Mouse (Mus musculus): ENCODE measurements around the gene Slc34a1.
A peak's percentile ranks its signal among the peaks of the same experiment; 100 is the strongest.

The Slc34a1 gene

DNA sequence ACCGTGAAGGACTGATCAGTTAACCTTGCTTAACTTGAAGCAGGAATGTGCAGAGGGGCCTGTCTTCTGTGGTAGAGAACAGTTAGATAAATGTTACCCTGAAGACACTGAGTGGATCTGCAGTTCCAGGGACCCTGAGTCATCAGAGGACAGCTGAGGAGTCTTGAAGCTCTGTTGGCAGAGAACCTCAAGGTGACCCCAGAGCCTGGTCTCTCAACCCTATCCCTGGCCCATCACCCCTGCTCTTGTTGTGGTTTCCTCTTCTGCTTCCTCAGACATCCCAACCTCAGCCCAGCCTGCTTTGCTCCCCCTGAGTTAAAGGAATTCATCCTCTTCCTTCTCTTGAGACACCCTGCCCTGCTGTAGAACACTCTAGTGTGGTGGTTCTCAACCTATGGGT lies at the start of gene Slc34a1:
Slc34a1 (plus strand) TSS at position 100 of the 400 bp plus-strand sequence.
- DNase-seq: no peak

DNA sequence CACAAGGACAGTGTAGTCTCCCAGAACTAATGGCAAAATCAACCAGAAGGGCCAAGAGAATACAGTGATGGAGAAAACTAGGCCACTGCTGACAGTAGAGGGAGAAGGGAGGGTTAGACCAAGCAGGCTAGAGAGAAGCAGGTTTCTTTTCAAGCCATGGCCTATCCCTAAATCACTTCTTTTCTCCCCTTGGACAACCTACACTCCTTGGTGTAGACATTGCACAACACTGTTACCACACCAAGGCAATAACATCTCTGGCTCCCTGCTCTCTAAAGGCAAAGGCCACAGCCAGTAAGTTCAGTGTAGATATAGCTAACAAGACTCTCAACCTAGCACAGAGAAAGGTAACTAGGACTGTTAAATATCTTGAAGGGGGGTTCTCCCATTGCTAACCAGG lies 36.8 kb upstream of the Slc34a1 start:
- peak; percentile 12 for DNase-seq

DNA sequence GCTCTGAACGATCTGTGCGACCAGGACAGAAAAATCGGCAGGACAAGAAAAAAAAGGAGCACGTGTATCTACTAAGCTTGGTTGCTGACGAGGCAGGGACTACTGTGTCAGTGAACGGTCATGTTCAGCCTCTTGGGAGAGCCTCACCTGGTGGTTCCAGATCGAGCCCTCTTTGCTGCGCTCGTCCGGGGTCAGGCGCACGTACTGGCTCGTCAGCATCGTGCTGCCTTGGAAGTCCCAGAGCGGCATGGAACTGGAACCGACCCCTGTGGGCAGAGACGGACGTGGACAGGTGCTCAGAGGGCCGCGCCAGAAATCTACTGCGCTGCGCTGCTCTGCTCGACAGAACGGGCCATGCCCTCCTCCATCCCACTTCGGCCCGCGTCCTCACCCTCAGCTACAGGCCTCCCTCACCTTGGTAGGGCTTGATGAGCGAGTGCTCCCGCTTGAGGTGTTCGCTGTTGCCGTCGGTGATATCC lies 36.0 kb upstream of the Slc34a1 start:
- DNase-seq: no peak

DNA sequence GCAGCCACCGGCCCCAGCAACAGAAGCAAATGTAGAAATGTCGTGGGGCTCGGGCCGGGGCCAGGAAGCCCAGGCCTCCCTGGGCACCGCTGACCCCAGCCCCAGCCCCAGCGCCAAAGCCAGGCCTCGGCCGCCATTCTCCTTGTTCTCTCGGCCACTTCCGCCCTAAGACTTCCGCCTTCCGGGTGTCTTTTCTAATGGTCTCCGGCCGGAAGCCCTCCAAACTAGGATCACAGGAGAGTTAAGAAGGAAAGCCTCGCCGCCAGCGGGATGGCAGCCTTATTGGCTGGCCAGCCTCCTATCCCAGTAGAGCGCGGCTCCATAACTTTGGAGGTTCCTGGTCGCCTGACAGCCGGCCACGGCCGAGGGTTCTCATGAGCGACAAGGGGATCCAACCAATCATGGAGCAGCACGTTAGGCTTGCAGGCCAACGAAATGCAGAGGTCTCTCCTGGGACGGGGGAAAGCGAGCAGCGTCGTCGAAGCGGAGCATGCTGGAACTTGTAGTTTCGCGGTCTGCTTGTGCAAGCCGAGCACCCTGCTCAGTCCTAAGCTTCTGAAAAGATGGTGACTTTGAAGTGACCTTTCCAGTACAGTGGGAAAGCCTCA lies 35.4 kb upstream of the Slc34a1 start, which contains the start of gene Lman2:
Lman2 (minus strand) TSS at position 331 of the 608 bp plus-strand sequence.
- DNase-seq: peak; percentile 98

DNA sequence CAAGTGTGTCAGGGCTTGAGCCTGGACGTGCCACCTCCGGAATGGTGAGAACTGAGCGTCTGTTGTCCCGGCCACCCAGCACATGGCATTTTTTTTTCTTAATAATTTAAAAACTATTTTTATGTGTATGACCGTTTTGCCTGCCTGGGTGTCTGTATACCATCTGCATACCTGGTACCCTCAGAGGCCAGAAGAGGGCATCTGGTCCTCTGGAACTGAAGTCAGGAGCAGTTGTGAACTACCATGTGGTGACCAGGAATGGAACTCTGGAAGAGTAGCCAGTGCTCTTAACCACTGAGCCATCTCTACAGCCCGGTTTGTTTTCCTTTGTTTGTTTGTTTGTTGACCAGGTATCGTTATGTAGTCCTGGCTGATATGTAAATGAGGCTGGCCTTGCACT lies 29.6 kb upstream of the Slc34a1 start:
- no peak for DNase-seq

DNA sequence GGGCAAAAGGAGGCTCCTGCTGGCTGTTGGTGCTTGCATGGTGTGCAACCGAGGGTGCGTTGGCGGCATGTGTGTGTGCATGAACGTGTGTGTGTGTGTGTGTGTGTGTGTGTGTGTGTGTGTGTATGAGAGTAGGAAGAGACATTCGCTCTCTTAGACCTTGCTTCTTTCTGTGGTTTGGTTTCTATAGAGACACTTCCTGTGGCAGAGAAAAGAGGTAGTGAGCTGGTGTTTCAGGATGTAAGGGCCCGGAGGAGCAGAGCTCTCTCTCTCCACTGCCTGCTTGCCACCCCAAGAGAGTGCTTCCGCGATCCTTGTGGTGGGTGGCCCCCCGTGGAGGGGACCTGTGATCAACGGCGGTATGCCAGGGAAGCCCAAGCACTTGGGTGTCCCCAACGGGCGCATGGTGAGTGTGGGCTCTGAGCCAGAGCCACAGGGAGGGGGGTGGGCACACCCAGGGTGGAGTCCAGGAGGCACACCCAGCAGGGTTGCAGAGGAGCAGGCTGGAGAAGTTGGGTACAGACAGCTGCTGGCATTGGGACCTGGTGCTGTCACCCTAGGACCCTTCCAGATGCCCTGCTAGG lies 28.4 kb upstream of the Slc34a1 start, which contains the start of gene Rgs14:
Rgs14 (plus strand) TSS at position 202 of the 584 bp plus-strand sequence.
- peak; percentile 73 for DNase-seq

DNA sequence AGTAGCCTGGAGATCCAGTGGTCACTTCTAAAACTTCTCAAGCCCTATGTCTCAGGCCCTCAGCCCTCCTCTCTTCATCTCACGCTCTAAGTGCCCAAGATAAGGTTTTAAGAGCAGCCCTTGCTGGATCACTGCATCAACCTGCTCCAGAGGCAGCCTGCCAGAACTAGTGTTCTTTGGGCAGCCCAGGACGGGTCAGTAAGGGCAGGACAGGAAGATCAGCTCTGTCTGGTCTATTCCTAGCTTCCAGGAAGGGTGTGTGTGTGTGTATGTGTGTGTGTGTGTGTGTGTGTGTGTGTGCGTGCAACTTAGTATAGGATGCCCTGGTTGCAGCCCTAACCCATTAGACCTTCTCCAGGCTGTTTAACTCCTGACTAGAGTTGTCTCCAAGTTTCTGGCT lies 27.8 kb upstream of the Slc34a1 start:
- peak; percentile 40 for DNase-seq

DNA sequence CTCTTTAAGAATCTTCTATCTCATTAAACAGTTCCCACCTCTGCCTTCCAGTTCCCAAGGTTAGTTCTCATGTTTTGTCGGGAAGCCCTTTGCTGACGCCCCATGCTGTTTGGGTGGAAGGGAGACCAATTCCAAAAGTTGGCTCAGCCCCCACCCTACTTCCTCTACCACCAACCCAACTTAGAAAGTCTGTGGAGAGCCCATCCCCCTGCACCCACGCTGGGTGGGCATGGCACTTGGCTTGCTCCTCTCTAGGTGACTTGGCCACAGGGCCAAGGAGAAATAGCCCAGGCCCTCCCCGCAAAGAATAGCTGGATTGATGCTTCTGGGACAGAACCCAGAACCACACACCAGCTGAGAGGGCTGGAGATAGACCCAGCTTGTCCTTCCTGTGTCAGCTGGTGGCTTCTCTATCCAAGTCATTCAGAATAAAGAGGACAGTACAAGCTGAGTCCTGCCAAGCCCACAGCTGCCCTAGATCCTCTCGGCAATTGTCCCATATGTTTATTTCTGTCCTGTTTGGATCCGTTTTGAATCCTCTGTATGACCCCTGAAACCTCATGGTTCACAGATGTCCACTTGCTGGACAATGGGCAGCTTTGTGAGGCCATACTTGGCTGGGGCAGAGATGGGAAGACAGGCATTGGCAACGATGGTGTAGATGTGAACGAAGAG lies 26.8 kb upstream of the Slc34a1 start:
- DNase-seq: no peak

DNA sequence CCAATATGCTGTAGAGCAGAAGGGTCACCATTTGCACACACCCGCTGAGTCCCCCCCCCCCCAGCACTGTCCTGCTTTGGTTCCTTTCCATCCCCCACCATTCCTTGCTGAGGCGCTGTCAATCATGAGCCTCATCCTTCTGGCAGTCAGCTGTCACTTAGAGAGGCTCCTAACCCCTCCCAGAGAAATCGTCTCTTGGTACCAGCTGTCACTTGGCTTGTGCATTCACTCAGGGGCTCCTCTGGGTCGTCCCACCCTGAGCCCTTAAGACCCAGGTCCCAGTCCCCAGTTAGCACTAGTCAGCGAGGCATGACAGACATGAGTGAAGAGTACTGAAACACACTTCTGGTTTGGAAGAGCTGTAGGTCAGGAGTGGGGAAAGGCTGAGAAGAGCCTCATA lies 26.2 kb upstream of the Slc34a1 start:
- DNase-seq: no peak

DNA sequence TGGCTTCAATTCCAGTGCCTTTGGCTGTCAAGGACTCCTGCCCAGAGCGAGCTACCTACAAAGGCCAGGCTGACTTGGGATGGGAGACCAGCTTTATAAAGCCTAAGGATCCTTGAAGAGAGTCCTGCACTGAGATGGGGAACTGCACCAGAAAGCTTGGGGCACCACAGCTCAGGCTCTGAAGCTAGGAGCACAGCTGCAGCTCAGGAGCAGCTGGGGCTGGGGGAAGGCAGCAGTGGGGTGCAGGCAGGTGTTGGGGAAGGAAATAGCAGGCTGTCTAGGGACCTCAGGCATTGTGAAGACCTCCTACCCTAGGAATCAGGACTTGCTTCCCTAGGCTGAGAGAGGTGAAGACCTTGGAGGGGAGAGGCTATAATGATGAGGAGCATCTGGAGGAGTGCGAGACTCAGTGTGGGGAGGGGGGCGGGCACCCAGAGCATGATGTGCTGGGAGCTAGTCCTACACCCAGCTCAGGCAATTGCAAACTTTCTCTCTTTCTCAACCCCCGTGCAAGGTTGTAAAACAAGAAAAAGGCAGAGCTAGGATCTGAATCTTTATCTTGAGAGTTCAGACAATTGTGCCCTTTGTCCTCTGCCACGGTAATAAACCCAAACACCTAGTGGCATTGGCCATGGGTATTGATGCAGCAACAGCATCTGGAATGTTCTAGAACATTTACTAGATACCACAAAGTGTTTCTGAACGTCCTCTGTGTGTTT lies 23.6 kb upstream of the Slc34a1 start:
- DNase-seq: no peak

DNA sequence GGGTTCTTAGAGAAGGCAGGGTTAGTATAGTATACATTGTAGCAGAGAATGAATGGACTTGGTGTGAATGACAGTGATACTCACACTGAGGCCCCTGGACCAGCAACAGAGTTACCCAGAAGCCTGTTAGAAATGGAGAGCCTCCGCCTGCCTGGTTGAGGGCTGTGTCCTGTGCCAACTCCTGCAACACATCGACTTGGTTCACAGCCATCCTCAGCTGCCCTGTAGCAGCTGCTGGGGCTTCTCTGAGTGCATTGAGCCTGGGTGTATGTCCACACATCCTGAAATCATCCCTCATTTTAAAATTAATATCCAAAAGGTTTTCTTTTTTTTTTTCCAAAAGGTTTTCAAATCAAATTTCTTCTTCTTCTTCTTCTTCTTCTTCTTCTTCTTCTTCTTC lies 22.1 kb upstream of the Slc34a1 start:
- DNase-seq: no peak

DNA sequence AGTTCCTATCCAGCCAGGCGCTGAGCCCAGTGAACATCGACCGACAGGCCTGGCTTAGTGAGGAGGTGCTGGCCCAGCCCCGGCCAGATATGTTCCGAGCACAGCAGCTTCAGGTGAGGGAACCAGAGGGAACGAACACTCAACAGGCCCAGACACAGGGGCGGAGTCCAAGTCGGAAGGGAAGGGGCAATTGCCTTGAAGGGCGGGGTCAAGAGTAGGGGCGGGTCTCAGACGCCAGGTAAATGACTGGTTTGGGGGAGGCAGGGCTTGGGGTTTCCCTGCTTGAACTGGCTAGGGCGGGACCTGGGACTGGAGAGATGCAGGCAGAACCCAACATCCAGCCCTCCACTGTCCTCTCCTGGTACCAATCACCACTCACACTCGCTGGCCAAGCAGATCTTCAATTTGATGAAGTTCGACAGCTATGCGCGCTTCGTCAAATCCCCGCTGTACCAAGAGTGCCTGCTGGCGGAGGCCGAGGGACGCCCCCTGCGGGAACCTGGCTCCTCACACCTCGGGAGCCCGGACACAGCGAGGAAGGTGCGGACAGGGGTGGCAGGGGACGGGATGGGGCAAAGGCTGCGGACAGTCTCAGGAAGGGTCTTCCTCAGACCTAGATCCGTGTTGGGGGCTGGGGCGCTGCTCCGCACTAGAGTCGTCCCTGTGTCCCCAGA lies 18.9 kb upstream of the Slc34a1 start:
- no peak for DNase-seq

DNA sequence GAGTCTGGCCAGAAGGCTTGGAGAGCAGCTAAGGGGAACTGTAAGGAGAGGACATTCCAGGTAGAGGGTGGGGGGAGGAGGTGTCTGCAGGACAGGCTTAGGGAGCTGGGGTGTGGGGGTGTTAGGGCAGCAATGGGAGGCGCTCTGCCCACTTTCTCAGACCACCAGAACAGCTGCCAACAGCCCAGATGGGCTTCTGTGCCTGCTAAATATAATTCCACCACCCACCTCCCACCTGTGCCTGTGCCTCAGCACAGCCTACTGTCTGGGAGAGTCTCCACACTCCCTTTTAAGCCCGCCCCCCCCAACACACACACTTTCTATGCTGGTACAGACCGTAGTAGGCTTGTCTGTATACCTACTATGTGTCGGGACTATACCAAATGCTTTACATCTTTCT lies 16.2 kb upstream of the Slc34a1 start:
- DNase-seq: no peak

DNA sequence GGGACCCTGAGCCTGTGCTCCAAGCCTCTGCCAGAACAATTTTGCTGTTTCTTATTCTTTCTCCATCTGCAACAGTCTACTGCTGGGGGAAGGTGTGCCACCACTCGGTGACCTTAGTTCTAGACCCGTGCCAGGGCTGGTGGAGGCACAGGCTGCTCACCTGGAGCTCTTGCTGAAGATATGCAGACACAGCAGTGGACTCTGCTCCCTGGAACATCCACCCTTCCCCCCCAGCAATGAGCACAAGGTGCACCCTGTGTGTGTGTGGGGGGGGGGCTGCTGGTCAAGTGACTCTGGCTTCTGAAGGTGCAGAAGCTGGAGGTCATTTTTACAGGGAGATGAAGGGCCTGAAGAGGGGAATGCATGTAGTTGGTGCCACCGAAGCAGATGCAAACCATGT lies 7.3 kb upstream of the Slc34a1 start:
- DNase-seq: no peak

DNA sequence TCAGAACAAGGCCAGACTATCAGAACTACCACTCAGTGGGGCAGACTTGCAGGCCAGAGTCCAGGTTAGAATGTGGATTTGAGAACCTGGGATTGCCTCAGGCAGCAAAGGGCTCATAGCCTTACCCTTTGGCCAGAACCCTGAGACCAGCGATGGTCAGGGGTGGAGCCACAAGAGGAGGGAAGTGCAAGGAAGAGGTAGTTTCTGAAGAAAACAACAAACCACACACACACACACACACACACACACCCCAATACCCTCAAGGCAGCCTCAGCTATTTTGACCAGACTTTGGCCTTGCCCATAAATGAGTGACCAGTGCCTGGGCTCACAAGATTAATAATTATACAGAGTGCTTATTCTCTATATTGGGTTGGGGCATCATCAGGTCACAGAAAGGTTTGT lies 6.4 kb upstream of the Slc34a1 start:
- DNase-seq: no peak

DNA sequence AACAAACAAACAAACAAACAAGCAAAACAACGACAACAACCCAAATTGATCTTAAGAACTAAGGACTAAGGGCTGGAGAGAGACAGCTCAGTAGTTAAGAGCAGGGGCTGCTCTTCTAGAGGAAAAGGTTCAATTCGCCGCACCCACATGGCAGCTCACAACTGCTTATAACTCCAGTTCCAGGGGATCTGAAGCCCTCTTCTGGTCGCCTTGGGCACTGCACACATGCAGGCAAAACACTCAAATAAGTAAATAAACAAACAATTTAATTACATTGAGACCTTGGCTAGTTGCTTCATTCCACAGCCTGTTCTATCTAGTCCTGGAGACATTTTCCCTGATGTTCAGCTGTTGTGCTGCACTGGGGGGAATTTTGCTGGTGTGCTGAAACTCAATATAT lies 5.1 kb upstream of the Slc34a1 start:
- DNase-seq: no peak

DNA sequence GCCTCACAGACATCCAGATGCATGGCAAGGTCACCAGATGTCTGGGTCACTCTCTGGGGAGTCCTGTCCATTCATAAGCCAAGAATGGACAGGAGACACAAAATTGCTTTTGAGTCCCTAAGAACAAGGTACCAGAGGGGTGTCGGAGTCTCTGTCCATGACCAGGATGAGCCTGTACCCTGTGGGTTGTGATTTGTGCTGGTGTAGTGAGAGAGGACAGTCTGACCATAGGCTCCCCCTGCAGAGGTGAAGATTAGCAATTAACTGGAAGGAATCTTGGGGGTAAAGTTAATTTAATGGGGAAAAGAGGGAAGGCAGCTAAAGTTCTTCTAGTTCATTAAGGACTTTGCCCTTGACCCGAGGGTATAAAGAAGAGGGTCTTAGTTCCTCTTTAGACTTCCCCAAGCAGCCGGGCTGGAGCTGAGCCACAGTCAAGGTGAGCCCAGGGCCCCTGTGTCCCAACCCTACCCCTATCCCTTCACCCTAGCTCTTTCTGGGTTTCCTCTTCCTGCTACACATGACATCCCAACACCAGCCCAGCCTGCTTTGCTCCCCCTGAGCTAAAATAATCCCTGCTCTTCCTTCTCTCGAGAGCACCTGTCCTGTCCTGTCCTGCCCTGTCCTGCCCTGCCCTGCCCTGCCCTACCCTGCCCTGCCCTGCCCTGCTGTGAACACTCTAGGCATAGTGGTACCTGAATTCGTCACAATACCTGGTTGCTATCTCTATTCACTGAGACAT lies 1.5 kb downstream of the Slc34a1 start:
- no peak for DNase-seq

DNA sequence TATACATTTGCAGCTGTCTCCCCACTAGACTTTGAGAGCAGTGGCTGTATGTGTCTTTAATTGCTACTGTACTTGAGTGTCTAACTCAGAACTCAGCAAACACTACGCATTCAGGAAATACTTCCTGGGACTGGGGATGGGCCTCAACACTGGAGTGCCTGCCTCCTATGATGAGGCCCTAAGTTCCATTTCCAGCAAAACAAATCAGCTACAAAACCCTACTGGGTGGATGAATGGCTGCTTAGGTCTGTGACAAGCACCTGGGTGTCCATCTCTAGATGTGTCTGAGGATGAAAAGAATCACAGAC lies 2.0 kb downstream of the Slc34a1 start:
- no peak for DNase-seq

DNA sequence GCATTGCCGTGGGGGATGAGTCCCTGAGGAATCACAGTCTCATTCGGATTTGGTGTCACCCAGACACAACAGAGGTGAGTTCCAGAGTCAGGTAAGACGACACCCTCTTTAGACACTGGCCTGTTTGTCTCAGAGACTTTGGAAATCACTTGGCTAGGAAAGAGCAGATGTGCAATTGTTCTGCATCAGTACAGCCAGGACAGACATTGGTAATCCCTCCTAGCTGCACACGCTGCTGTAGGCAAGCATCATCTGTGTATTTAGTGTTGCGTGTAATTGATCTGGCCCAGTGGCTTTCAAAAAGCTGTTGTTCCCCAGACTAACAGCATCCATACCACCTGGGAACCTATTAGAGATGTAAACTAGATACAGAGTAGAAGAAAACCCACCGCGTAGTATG lies 5.3 kb downstream of the Slc34a1 start:
- no peak for DNase-seq

DNA sequence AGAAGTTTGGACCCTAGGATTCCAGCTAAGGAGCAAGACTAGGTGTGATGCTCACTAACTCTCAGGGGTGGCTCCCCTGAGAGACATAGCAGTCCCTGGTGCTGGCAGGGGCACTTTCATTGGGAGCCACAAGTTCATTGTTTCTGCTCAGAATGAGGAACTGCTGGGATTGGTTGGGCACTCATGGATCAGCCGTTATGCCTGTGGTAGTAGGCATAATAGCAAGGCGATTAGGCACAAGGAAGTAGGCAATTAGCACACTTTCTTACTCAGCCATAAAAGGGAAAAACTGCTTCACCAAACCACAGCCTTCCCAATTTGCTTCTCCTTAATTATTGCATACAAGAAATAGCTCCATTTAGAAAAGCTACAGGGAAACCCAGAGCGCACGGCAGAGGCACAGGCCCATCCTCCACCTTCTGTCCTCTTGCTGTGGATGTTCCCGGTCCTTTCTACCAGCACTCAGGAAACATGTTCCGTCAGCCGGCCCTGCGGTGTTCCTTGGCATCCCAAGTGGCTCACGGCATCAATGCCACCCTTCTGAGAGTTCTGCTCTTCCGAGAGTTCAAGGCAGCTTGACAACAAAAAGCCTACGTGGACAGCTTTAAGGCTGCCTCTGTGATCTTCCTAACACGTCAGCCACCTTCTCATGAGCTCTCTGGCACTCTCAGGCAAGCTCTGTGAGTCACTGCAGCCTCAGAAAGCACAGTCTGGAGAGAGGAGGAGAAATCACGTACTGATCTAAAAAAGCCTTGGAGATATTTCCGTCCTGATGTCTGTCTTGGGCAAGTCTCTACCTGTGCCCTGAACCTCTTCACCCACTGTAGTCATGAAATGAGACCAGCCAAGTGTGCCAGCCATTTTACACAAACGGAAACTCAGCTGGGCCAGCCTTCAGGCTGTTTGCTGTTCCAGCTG lies 6.2 kb downstream of the Slc34a1 start:
- no peak for DNase-seq

Measured in lung, postnatal 36 days (tissue).